Mouse (Mus musculus) left cerebral cortex, adult 11 months (tissue): ENCODE data around the gene Zfp428.

ENCODE experiments used
- DNase-seq: peaks from one replicate; pipeline ENCODE4 v3.0.0; 2022; ENCODE audit warnings: low spot score

The Zfp428 gene

DNA sequence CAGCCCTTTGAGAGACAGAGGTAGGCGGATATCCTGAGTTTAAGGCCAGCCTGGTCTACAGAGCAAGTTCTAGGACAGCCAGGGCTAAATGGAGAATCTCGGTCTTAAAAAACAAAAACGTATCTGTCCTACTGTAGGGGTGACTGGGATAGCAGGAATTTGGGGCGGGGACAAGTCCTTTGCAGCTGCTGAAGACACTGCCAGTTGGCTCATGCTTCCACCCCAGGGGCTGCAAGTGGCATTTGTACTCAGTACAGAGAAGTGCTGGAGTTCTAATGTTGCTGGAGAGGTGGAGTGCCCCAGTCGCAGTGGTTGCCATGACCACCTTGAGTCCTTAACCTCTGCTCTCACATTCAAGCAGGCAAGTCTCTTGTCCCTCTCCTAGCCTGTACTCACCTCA, 16.0 kb downstream of the Zfp428 start:
- DNase-seq = no peak

DNA sequence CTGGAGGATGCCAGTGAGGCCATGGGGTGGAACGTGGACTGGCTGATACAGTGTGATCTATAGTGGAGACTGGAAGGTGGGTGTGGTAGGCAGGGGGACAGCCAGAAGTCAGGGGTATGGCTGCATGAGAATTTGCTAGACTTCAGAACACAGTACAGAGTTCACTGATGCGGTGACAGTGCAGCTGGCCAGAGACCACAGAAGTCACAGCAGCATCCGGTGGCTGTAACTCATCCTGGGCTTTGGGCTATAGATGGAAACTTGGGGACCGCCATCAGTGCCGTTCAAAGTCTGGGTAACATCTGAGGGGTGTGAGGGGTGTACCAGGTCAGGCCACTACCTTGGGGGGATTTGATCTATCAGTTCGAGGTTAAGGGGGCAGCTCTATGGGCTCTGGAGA, 16.9 kb downstream of the Zfp428 start:
- no peak for DNase-seq

DNA sequence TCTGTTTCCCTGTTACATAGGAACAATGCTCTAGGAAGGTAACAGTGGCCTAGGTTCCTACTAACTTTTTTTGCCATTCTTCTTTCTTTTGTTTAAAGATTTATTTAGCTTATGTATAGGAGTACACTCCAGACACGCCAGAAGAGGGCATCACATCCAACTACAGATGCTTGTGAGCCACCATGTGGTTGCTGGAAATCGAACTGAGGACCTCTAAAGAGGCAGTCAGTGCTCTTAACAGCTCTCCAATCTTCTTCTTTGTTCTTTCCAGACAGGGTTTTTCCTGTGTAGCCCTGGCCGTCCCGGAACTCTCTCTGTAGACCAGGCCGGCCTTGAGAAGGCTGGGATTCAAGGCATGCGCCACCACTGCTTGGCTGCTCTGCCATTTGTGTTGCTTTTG, 18.2 kb downstream of the Zfp428 start:
- DNase-seq = no peak

DNA sequence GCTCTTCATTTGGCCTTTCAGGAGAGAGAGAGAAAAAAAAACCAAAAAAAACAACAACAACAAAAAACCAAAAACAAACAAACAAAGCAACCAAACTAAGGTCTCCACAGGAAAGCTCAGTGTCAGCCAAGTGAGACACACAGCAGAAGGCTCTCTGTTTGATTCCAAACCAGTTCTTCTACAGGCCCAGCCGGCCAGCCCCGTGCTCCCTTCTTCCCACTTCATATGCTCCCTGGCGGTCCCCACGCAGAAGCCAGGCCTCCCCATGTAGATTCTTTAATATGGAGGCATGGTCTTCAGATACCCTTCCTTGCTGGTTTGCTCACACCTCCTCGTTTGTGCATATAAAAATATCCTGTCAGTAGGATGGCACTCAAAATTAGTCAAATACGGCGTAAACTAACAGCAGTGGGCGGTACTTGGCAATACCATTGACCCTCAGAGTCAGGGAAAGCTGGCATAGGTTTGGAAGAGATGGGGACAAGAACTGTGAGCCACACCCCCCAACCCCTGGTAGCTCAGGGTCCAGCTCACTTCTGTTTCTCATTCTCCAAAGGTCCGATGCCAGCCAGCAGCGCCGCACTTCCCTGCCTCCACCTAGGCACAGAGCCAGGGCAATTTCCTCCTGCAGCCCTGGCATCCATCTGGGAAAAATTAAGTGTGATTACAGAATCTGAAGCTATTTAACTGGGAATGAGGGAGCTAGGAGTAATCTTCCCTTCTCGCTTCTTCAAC, 19.0 kb downstream of the Zfp428 start:
- DNase-seq = no peak

DNA sequence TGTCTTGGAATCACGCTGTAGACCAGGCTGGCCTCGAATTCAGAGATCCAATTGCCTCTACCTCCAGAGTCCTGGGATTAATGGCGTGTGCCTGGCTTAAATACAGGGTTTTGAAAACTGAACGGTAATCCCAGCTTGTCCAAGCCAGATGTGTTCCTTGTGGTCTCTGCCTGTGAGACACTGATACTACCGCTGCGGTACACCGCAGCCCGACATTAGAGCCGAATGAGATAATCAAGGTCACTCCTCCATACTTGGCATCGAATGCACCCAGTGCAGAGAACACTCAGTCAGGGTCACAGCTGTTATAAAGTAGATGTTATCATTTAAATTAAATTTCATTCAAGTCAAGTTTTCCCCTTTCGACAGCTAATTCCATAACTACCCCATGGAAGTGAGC, 22.1 kb downstream of the Zfp428 start:
- DNase-seq = no peak

DNA sequence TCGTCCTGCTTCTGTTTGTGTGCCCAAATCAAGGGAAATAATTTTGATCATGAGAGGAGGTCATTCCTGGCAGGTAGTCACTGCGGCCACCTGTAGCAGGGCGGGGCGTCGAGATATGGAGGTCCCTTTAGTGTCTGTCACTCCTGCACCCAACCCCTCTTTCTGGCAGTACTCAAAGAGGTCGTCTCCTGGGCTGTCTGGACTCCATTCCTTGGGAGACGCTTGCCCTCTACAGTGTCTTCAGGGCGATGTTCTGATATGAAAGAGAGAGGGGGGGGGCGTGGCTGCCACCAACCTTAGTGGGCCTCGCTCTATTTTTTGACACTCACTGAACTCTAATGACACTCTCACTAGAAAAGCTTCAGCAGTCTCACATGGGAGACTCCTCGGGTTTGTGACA, 22.8 kb downstream of the Zfp428 start:
- no peak for DNase-seq

DNA sequence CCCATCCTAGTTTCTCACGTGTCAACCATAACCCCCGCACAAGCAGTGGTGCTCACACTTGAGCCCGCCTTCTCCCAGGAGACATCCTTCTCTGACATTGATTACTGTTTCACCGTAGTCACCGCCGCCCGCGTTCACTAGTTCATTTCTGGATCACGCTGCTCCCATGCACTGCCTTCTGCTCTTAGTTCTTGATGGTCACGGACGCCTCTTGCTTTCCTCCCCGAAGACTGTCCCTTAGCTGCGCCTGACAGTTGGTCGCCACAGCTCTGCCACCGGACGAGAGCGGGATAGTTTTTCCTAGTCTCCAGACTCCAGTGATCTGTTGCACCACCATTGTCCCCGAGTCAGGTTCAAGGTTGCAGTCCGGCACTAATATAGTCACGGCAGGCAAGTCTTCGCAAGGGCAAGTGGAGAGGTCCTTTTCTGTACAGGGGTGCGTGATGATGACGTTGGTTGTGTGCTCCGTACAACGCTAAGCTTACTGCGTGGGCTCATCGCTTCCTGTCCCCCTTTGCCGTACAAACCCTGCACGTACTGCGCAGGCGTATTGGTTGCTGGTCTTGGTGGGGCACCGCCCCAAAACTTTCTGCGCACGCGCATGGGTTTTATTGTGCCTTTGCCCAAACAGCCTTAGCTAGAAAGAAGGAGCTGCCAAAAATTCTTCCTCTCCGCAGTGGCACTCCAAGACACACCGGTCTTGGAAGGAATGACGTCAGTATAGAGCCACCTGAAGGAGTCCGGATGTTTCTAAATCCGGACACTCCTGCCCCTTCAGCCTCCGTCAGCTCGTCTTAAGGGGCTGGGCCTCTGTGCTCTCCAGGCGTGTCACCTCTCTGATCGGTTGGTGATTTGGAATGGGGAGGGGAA, 23.5 kb downstream of the Zfp428 start, which contains the start of gene Irgq:
Gene Irgq (plus strand): TSS at position 628 of the 870 bp plus-strand sequence.
- DNase-seq = peak; percentile 98

DNA sequence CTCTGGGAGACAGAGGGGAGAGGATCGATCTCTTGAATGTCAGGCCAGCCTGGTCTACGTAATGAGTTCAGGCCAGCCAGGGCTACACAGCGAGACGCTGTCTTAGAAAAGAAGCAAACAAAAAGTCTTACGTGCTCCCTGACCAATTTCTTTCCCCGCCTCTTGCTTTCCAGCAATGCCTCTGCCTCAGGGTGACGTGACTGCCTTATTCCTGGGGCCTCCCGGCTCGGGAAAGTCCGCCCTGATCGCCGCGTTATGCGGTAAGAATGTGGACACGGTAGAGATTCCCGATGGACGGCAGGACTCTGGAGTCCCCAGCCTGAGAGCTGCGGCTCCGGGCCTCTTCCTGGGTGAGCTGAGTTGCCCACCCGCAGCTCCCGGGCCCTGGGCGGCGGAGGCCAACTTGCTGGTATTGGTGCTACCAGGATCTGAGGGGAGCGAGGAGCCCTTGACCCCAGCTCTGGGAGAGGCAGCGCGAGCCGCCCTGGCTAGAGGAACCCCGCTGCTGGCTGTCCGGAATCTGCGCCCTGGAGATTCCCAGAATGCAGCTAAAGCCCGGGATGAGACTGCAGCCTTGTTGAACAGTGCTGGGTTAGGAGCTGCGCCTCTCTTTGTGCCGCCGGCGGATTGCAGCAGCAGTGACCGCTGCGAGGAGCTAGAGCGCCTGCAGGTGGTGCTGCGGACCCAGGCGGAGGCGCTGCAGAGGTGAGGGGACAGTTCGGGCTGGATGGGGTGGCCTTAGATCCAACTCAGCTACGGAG, 24.6 kb downstream of the Zfp428 start:
- DNase-seq = no peak

DNA sequence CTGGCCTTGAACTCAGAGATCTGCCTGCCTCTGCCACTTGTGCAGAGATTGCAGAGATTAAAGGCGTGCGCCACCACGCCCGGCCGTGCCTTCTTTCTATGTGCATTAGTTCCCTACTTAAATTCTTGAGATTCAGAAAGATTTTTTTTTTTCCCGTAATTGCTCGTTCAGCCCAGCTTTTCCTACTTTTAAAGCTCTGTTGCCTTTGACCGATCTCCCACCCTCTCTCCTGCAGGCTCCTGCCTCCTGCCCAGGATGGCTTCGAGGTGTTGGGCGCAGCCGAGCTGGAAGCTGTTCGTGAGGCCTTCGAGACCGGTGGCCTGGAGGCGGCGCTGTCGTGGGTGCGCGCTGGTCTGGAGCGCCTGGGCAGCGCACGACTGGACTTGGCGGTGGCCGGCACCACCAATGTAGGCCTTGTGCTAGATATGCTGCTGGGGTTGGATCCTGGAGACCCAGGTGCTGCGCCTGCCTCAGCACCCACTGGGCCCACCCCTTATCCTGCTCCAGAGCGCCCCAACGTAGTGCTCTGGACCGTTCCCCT, 26.3 kb downstream of the Zfp428 start:
- DNase-seq = no peak

DNA sequence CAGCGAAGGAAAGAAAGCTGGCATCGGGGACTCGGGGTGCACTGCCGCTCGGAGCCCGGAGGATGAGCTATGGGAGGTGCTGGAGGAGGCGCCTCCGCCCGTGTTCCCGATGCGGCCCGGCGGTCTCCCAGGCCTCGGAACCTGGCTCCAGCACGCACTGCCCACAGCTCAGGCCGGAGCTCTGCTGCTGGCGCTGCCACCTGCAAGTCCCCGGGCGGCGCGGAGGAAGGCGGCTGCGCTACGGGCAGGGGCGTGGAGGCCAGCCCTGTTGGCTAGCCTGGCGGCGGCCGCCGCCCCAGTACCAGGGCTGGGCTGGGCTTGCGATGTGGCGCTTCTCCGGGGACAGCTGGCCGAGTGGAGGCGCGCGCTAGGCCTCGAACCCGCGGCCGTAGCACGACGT, 27.0 kb downstream of the Zfp428 start:
- DNase-seq = no peak

DNA sequence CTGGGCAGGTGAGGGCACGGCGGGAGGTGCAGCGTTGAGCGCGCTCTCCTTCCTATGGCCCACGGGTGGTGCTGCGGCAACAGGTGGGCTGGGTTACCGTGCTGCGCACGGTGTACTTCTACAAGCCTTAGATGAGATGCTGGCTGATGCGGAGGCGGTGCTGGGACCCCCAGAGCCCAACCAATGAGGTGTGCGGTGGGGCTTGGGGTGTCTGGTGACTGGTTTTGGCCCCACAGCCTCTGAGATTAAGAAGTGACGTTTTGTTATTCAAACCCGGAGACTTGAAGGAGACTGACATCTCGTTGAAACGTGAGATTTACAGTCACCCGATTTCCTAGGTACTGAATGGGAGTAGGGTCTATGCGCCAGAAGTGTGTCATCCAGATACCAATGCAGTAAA, 27.5 kb downstream of the Zfp428 start:
- no peak for DNase-seq

DNA sequence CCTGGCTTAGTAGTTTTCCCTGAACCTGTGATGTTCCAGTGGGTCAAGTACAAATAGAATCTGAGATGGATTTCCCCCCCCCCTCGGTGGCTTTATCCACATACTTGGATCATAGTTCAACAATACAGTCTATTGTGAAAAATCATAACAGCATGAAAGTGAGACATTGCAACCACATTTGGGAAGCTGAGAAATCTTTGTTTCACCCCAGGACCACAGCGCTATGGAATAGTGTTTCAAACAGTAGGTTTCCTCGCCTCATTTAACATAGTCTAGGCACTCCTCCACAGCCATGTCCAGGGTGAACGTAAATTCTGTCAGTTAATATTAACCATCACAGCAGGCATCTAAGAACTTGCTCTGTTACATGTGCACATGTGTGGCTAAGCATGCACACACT, 30.3 kb downstream of the Zfp428 start:
- DNase-seq = no peak

DNA sequence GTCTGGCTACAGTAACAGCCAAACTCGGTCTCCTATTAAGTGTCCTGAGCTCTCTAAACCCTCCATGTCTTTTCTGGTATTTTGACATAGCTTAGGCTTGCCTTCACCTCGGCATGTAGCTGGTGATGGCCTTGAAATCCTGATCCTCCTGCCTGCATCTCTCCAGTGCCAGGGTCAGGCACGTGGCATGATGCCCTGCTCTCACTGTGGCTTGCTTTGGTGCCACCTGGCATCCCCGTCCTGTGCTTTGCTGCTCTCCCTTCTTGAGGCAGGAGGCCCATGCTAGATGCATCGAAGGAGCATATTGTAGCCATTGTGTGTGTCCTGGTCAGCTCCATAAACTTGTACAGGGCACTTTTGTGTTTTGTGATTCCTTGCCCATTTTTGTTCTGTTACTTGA, 30.8 kb downstream of the Zfp428 start:
- no peak for DNase-seq

DNA sequence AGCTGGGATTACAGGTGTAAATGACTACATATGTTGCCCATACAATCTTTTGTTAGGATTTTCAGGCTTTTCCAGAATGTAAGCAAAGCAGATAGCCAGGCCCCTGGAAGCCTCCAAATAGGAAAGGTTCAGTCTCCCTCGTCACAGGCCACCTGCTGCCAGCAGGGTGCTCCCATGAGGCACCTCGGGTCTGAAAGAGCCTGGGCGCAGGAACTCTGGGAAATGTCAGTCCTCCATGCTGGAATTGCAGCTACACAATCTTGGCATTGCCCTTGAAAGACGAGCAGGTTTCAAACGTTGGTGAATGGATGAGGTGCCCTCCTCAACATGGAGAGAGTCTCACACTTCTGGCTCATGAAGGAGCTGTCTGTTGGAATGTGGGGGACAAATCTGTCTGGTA, 31.3 kb downstream of the Zfp428 start:
- DNase-seq = no peak

DNA sequence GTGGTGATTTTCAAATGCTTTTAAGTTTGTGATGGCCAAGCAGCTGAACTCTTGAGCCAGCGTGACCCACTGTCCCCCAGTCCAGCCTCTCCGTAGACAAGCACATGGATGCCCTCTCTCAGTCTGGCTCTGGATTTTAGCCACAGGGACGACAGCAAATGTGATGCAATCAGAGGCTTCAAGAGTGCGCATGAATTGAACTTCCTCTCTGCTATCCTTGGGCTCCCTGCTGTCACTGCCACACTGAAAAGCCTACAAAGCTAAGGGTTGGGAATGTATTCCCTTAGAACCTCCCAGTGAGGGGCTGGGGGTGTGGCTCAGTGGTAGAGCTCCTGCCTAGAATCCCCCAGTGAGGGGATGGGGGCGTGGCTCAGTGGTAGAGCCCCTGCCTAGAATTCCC, 31.9 kb downstream of the Zfp428 start:
- no peak for DNase-seq

DNA sequence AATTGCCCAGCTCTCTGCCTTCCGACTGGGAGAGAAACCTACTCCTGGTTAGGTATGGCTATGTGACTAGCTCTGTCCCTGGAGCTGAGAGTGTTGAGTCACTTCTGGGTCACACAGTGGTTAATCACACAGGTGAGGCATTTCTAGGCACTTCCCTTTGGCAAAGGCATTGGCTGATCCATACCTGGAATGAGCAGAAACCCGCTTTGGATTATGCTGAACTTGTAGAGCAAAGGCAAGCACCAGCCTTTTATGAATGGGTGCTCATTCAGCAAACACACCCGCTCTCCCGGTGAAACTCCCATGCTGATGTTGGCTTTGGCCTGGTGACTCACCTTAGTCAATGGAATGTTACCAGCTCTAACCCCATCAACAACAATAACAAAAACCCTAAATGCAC, 32.9 kb downstream of the Zfp428 start:
- DNase-seq = no peak

DNA sequence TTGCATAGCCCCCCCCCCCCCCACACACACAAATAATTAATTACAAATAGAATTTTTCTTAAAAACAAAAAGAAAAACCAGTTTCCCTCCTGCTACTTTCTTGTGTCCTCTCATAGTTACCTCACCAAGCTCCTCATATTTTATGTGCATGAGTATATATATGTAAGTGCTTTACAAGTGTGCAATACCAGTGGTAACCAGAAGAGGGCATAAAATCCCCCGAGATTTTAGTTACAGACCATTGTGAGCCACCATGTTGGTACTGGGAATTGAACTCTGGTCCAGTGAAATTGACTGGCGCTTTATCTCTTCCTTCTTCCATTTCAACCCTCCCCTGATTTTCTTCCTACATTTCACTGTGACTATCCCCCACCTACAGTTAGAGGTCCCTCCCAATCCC, 37.7 kb downstream of the Zfp428 start:
- no peak for DNase-seq

DNA sequence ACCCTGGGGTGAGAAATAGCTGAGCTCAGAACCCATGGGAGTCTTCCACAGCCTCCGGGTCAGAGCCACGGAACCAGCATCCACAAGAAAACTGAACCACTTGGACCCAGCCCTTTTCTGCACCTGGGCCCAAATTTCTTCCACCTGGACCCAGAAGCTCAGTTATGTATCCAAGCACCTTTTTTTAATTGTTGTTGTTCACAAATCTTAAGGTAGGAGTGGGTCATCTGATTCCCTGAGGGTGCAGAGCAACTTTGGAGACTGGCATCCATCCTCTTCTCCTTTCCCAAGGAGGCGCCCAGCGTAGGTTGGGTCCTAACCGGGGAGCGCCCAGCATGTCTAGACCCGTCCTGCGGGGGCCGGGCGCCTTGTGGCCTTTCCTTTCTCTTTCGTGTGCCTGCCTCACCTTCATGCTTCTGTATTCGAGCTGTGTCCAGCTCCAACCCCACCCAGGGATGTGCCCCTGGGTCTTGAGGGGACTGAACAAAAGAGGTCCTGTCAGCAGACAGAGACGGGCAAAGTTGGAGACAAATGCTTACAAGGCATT, 39.3 kb downstream of the Zfp428 start, which contains the start of the genes Pinlyp and Xrcc1:
Gene Pinlyp (minus strand): TSS at position 51 of the 547 bp plus-strand sequence.
Gene Xrcc1 (plus strand): TSS at position 222 of the 547 bp plus-strand sequence.
- DNase-seq = no peak

DNA sequence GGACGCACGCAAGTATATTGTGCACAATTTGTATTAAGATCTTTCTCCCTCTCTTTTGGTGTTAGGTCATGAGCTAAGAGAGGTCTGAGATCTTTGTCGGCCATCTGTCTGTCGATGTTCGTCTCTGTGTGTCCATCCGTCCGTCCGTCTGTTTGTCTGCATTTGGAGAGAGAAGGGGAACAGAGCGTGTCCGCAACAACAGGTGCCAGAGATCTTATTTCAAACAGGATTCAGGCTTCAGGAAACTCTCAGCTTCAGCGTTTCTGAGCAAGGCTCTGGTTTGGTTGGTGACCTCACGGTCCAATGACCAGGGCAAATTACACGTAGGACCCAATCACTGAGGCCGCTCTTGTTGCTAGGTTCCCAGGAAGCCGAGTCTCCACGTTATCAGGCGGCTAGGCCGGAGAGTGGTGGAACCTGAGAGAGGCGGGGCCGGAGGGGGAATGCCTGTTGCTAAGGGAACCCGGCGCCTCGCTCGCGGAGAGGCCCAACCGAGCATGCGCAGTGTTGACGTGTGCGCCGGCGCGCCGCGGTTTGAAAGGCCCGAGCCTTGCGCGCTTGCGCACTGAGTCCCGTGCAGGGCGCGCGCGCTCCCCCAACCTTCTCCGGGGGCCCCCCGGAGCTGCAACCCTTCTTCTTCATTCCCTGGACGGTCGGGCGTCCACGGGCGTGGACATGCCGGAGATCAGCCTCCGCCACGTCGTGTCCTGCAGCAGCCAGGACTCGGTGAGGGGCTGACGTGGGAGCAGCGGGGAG, 40.0 kb downstream of the Zfp428 start:
- peak; percentile 99 for DNase-seq

DNA sequence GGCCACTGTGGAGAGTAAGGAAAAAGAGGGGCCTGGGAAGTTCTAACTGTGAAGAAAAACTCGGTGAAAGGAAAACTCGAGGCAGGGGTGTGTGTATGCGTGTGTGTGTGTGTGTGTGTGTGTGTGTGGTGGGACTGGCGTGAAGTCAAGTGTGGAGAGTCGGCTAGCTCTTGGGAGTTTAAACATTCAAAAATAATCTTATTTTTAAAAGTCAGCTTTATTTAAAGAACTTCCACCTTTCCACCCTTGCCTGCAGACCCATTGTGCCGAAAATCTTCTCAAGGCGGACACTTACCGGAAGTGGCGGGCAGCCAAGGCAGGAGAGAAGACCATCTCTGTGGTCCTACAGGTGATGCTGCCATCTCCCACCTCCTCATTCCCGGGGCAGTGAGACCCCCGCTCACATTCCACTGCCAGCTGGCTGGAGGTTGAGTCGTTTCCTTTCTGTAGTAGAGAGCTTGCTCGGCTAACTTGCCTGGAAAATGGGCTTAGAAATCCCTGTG, 40.8 kb downstream of the Zfp428 start:
- DNase-seq = no peak
